Mouse (Mus musculus) neutrophil, adult 5-6 weeks (primary cell): Measurements from ENCODE around the gene Efl1. TPM values are rescaled to one million over a fixed set of nuclear protein-coding genes. Genes with fewer than 3 reads are reported as not detected.

Experiments
- ATAC-seq: fragments of 151-379, 151-347 bp; 2 replicates; pipeline ENCODE4 v1.8.0; 2017; ENCODE audit warnings: mild to moderate bottlenecking, moderate TSS enrichment; ENCODE audit not compliant: insufficient number of reproducible peaks, poor library complexity, low FRiP score, severe bottlenecking; ENCODE audit errors: extremely low read depth
- total RNA-seq: library from RNA; stranded (forward); fragments of 200-1000 nt; gene quantifications from 2 replicates; pipeline ENCODE4 v1.2.3, GENCODE M21; 2017

Gene Efl1
- total RNA-seq, 1 experiment from 2014 or later = 25.6 TPM

DNA sequence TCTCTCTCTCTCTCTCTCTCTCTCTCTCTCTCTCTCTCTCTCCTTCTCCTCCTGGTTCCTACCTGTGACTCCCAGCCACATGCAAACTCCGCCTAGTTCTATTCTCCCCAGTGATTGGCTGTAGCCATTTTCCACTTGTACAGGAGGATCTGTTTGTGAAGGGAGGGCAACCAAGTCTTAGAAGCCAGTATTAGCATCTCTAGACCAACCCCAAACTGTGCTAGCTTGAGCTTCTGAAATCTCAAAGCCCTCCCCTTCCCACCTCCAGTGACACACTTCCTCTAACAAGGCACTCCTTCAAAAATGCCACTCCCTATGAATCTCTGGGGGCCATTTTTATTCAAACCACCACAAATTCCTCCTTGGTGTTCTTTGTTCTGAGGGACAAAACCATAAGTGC lies 144.7 kb downstream of the Efl1 start:
- no peak for ATAC-seq

DNA sequence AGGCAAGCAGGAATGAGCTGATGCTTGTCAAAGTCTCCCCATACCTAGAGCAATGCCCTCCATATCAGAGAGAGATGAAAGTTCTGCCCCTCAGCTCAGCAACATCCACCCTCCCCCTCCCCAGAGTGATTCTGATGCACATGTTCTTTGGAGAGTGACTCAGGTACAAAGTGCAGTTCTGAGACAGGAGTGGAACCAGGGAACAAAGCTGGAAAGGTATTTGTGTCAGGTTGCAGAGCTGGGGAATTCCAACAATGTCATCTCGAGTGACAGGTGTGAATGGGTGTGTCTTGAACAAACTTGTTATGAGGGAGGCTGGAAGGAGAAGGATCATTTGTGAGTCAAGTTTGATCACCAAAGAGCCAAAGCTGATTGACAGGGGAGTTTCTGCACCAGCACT lies 146.1 kb downstream of the Efl1 start:
- ATAC-seq = no peak

GRCm38 (mm10) chr7:82802206-82802605 lies 153.8 kb downstream of the Efl1 start:
- no peak for ATAC-seq

DNA sequence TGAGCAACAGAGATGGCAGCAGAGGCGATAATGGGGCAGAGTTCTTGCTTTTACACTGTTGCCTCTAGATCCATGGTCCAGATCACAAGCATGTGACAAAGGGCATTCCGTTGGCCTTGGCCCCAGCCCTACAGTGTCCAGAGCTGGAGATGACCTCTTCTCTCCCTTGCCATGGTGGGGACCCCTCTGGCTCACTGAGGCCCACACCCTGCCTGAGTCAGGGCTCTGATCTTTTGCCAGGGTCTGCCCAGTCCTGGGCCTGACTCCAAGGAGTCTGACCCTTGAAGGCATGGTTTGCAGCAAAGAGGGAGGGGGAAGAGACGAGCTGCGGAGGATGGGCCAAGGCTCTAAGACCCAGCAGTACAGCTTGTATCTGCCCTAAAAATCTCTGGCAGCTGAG lies 159.8 kb downstream of the Efl1 start:
- no peak for ATAC-seq

- ATAC-seq = no peak
These were observed 160.7 kb downstream of the Efl1 start for GRCm38 (mm10) chr7:82809126-82809525.

GRCm38 (mm10) chr7:82810799-82811139 lies 162.4 kb downstream of the Efl1 start:
- ATAC-seq = no peak

- peak; percentile 57 for ATAC-seq
These were observed 162.9 kb downstream of the Efl1 start for GRCm38 (mm10) chr7:82811140-82811851.

GRCm38 (mm10) chr7:82812186-82813155 lies 164.1 kb downstream of the Efl1 start:
- ATAC-seq = no peak

DNA sequence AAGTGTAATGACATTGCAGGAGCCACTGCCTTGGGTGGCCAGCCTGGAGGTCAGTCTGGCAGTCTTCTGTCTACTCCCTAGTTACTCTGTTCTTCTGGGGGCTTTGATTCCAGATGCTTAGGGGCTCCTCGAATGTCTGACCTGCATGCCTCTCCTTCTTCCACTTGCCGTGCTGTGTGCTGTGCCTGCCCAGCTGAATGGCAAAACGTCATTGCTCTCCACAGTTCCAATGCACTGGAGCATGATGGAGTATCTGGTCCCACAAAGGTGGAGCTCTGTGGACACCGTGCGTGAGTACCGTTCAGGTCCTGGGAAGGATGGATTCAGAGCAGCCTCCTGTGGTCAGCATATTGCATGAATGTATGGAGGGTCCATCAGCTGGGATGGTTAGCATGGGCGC lies 171.1 kb downstream of the Efl1 start:
- ATAC-seq = no peak

DNA sequence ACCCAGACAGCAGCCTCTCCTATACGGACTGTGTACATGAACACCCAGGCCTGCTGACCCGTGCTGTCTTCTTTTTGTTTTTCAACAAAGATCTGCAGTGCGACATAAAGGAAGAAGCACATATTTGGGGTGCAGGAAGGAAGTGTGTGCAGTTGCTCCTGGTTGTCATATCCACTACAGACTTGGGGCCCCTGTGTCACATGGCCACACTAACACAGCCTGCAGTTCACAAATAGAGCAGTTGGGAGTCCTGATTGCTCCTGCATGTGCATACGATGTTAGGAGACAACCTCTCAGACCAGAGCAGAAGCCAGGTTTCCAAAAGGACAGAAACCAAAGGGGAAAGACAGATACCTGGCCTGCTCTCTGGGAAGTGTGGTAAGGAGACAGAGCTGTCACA lies 172.2 kb downstream of the Efl1 start:
- ATAC-seq = no peak

DNA sequence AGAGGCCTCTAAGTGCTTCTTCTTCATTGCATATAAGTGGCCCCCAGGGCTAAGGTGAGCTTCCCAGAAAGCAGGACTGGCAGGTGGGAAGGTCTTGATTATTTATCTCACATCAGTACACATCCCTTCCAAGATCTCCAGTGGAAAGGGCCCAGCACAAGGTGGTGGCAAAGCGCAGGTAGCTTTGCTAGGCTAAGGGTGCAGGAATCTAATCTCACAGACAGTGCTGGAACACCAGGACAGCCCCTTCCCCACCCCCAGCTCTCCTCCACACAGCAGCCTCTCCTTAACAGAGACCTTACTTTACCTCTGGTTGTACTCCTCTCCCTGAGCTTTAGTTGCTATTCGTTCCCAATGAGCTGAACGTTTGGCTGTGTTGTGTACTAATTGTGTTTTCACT lies 173.1 kb downstream of the Efl1 start:
- ATAC-seq = no peak

DNA sequence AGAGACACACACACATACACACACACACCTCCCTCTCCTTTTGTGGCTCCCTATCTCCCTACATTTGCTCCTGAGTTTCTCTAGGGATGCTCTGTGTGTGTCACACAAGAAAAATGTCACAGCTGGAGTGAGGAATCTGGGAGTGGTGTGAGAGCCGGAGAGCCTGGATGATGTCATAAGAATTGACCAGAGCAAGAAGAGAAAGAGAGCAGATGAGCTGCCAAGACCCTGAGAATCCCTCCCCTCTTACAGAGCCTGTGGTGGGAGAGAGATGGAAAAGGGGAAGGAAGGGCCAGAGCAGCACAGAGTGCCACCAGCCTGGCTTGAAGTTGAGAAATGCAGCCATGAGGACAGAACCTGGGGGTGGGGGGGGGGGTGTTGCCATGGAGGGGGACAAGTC lies 174.1 kb downstream of the Efl1 start:
- ATAC-seq = no peak

Other genes with a start within 250 kb of the Efl1 start
- gene Saxo2, start 86 bp upstream of the Efl1 start, total RNA-seq = not detected in 2 replicates
- gene Mex3b, start 218.7 kb downstream of the Efl1 start, total RNA-seq = 7.1 and 8.6 TPM in 2 replicates